Mouse (Mus musculus) gastrocnemius, adult 8-10 months (tissue): ENCODE results near the gene Paip2b. TPM values are rescaled to one million over a fixed set of nuclear protein-coding genes. Genes with fewer than 3 reads are reported as not detected.

Experiments used
- total RNA-seq, 4 experiments: library from RNA; stranded (reverse); gene quantifications; 2 replicates each; pipeline ENCODE4 v1.2.4; 2022

Paip2b gene
- total RNA-seq, 4 experiments from 2014 or later, result 87.8 to 128 (median 93.8) TPM

Other genes with a start within 250 kb of the Paip2b start
- gene Clec4f, start 175.6 kb downstream of the Paip2b start, total RNA-seq, result not detected
- not detected for gene Cd207, start 153.9 kb downstream of the Paip2b start, total RNA-seq
- not detected for gene Vax2, start 120.5 kb downstream of the Paip2b start, total RNA-seq
- gene Atp6v1b1, start 88.8 kb downstream of the Paip2b start, total RNA-seq, result not detected
- gene Ankrd53, start 69.1 kb downstream of the Paip2b start, total RNA-seq, result not detected
- 10 to 100 TPM; 46.9 to 56.0 (median 53.8) TPM for gene Tex261, start 55.9 kb downstream of the Paip2b start, total RNA-seq
- 1 to 10 TPM; 6.2 to 7.6 (median 7.1) TPM for gene Nagk, start 36.8 kb downstream of the Paip2b start, total RNA-seq
- 10 to 100 TPM; 32.2 to 49.2 (median 42.0) TPM for gene Zfp638, start 35.4 kb upstream of the Paip2b start, total RNA-seq
- gene Dysf, start 176.8 kb upstream of the Paip2b start, total RNA-seq, result 100 to 1,000 TPM in 1 of 4 experiments, 10 to 100 TPM in 3; 65.1 to 102 (median 78.7) TPM